Comparison of ENCODE assay signal across 7 mouse cellular contexts in the genomic region with DNA sequence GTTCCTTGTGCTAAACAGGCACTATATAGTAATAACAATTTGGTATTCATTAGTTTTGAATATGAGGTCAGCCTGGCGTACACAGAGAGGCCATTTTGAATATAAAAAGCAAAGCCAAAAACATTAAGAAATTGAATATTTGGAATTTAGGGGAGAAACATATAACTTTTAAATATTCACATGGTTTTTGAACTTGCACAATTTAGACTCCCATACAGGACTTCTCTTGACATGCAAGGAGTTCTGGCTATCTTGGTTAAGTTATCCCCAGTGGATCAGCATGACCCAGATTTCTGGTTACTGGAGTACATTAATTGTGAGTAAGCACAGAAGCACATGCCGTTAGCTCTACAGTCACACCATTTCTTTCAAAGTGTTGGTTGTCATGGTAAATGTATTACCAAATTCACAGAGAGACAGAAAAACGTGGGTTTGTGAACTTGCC. TPM values are rescaled to one million over a fixed set of nuclear protein-coding genes. Genes with fewer than 3 reads are reported as not detected.
DNase-seq lines count a peak whose midpoint lies in the region; ATAC-seq and TF ChIP-seq lines count a peak whose summit lies in the region.

No protein-coding gene starts in this region.

- 29% methylated on average over 3 of the region's 3 CpGs for WGBS in lung, embryonic 16.5 days
- 50% methylated on average over 3 of the region's 3 CpGs for WGBS in embryonic facial prominence, embryonic 13.5 days
- WGBS in intestine, embryonic 16.5 days: 30% methylated on average over 3 of the region's 3 CpGs
- 23% methylated on average over 3 of the region's 3 CpGs for WGBS in small intestine, adult 2 months

- H3K4me3 ChIP-seq in lung, embryonic 16.5 days (ENCODE audit: low read length): peak overlapping the region; percentile 9
- H3K4me3 ChIP-seq in embryonic facial prominence, embryonic 13.5 days: peak overlapping the region; percentile 55
- H3K4me3 ChIP-seq in intestine, embryonic 16.5 days (ENCODE audit: low read length): peak overlapping the region; percentile 18; the same call in 1 of the 2 replicates
- H3K4me3 ChIP-seq in small intestine, adult 2 months (ENCODE audit: low read depth, low read length): no peak overlapping the region

- H3K36me3 ChIP-seq in lung, embryonic 16.5 days (ENCODE audit: control insufficient read depth, insufficient read depth, low read length): no peaks in the 10 kb centered on the region
- H3K36me3 ChIP-seq in embryonic facial prominence, embryonic 13.5 days: no peaks in the 10 kb centered on the region
- H3K36me3 ChIP-seq in intestine, embryonic 16.5 days (ENCODE audit: control insufficient read depth, insufficient read depth, low read length): no peaks in the 10 kb centered on the region
- no peaks in the 10 kb centered on the region for H3K36me3 ChIP-seq in small intestine, adult 2 months (ENCODE audit: control insufficient read depth, insufficient read depth, low read length)

- TF ChIP-seq POLR2A in small intestine, adult 2 months (IDR thresholded peaks at IDR 0.05; ENCODE audit: low read depth, low read length): no peak

- TF ChIP-seq CTCF in small intestine, adult 2 months (IDR thresholded peaks at IDR 0.05; ENCODE audit: extremely low read depth, insufficient read length, insufficient replicate concordance, low read depth, low read length): no peak

- peak overlapping the region; percentile 8 for H3K9ac ChIP-seq in lung, embryonic 16.5 days (ENCODE audit: low read length)
- no peak overlapping the region for H3K9ac ChIP-seq in embryonic facial prominence, embryonic 13.5 days
- 0 out of 2 replicates have a peak overlapping the region, but pooled peaks have one; percentile 26 for H3K9ac ChIP-seq in intestine, embryonic 16.5 days (ENCODE audit: low read depth, low read length)

- H3K4me2 ChIP-seq in lung, embryonic 16.5 days (ENCODE audit: low read depth, low read length): peak overlapping the region; percentile 75
- H3K4me2 ChIP-seq in embryonic facial prominence, embryonic 13.5 days: peak overlapping the region; percentile 65
- H3K4me2 ChIP-seq in intestine, embryonic 16.5 days (ENCODE audit: low read depth, low read length): peak overlapping the region; percentile 39

- no peaks in the 10 kb centered on the region for H3K27me3 ChIP-seq in lung, embryonic 16.5 days (ENCODE audit: control insufficient read depth, insufficient read depth, low read depth, low read length)
- H3K27me3 ChIP-seq in embryonic facial prominence, embryonic 13.5 days: no peaks in the 10 kb centered on the region
- no peaks in the 10 kb centered on the region for H3K27me3 ChIP-seq in intestine, embryonic 16.5 days (replicated peaks; ENCODE audit: control insufficient read depth, insufficient read depth, low read length)
- no peaks in the 10 kb centered on the region for H3K27me3 ChIP-seq in small intestine, adult 2 months (ENCODE audit: control insufficient read depth, insufficient read depth, low read length)

- H3K4me1 ChIP-seq in lung, embryonic 16.5 days (replicated peaks; ENCODE audit: control insufficient read depth, insufficient read depth, low read length): peaks cover 8% of the 10 kb centered on the region
- H3K4me1 ChIP-seq in embryonic facial prominence, embryonic 13.5 days: peaks cover 7% of the 10 kb centered on the region
- no peaks in the 10 kb centered on the region; the same call in 1 of the 2 replicates for H3K4me1 ChIP-seq in intestine, embryonic 16.5 days (ENCODE audit: control insufficient read depth, insufficient read depth, low read length)
- peaks cover 7% of the 10 kb centered on the region; the same call in 1 of the 2 replicates for H3K4me1 ChIP-seq in small intestine, adult 2 months (ENCODE audit: control insufficient read depth, insufficient read depth, insufficient read length, low read length)

- DNase-seq in lung, postnatal 10 days: no peak
- no peak for DNase-seq in urinary bladder, postnatal 25 days (ENCODE audit: low spot score)
- DNase-seq in left cerebral cortex, postnatal 36 days (ENCODE audit: low spot score in 2 of 2): no peak

- peak overlapping the region; percentile 43; the same call in 1 of the 2 replicates for H3K27ac ChIP-seq in lung, embryonic 16.5 days (ENCODE audit: low read length)
- H3K27ac ChIP-seq in embryonic facial prominence, embryonic 13.5 days: peak overlapping the region; percentile 99
- H3K27ac ChIP-seq in intestine, embryonic 16.5 days (ENCODE audit: low read length): peak overlapping the region; percentile 55; the same call in 1 of the 2 replicates
- H3K27ac ChIP-seq in small intestine, adult 2 months (ENCODE audit: insufficient read depth, low read depth, low read length): peak overlapping the region; percentile 67

- ATAC-seq in lung, embryonic 16.5 days (ENCODE audit: low read depth): no peak
- no peak for ATAC-seq in embryonic facial prominence, embryonic 13.5 days (ENCODE audit: insufficient number of reproducible peaks, insufficient read depth, low FRiP score, low TSS enrichment, low read depth)
- ATAC-seq in intestine, embryonic 16.5 days: no peak

- intact Hi-C loops in left cerebral cortex, postnatal 36 days (cut with DNase I): no loop called here

- no peaks in the 10 kb centered on the region for H3K9me3 ChIP-seq in lung, embryonic 16.5 days (ENCODE audit: control insufficient read depth, low read length)
- no peaks in the 10 kb centered on the region for H3K9me3 ChIP-seq in embryonic facial prominence, embryonic 13.5 days
- no peaks in the 10 kb centered on the region for H3K9me3 ChIP-seq in intestine, embryonic 16.5 days (ENCODE audit: control insufficient read depth, low read length)

RNA-seq across cellular contexts. Expression of a gene that starts 18.5 kb away (rescaled TPM):
- 5.9 and 7.5 TPM in 2 replicates for polyA plus RNA-seq in lung, embryonic 16.5 days (2015; fragmentation: Nextera tagmentation; extraction: Ambion mirVana)
- polyA plus RNA-seq in embryonic facial prominence, embryonic 13.5 days (2015; fragmentation: Nextera tagmentation; extraction: Ambion mirVana): 15.5 and 17.1 TPM in 2 replicates
- polyA plus RNA-seq in intestine, embryonic 16.5 days (2015; fragmentation: Nextera tagmentation; extraction: Ambion mirVana): 3.7 and 5.4 TPM in 2 replicates
- polyA plus RNA-seq in small intestine, adult 2 months (2012; rRNA removed): 2.5 and 5.1 TPM in 2 replicates
- total RNA-seq in left cerebral cortex, postnatal 36 days (2021): 10 to 100 TPM; 44.7 to 48.0 TPM

RNA-seq across cellular contexts. Expression of a gene that starts 19.7 kb away (rescaled TPM):
- 702 and 720 TPM in 2 replicates for polyA plus RNA-seq in lung, embryonic 16.5 days (2015; fragmentation: Nextera tagmentation; extraction: Ambion mirVana)
- polyA plus RNA-seq in embryonic facial prominence, embryonic 13.5 days (2015; fragmentation: Nextera tagmentation; extraction: Ambion mirVana): 612 and 649 TPM in 2 replicates
- 751 and 822 TPM in 2 replicates for polyA plus RNA-seq in intestine, embryonic 16.5 days (2015; fragmentation: Nextera tagmentation; extraction: Ambion mirVana)
- 49.1 and 102 TPM in 2 replicates for polyA plus RNA-seq in small intestine, adult 2 months (2012; rRNA removed)
- 100 to 1,000 TPM; 122 to 123 TPM for total RNA-seq in left cerebral cortex, postnatal 36 days (2021)

RNA-seq across cellular contexts. Expression of a gene that starts 39.4 kb away (rescaled TPM):
- 132 TPM in 2 replicates for polyA plus RNA-seq in lung, embryonic 16.5 days (2015; fragmentation: Nextera tagmentation; extraction: Ambion mirVana)
- polyA plus RNA-seq in embryonic facial prominence, embryonic 13.5 days (2015; fragmentation: Nextera tagmentation; extraction: Ambion mirVana): 167 and 180 TPM in 2 replicates
- 76.2 and 85.9 TPM in 2 replicates for polyA plus RNA-seq in intestine, embryonic 16.5 days (2015; fragmentation: Nextera tagmentation; extraction: Ambion mirVana)
- polyA plus RNA-seq in small intestine, adult 2 months (2012; rRNA removed): 8.0 and 15.9 TPM in 2 replicates
- 10 to 100 TPM; 60.2 to 64.9 TPM for total RNA-seq in left cerebral cortex, postnatal 36 days (2021)

RNA-seq across cellular contexts. Expression of a gene that starts 57.1 kb away (rescaled TPM):
- 6.1 and 6.6 TPM in 2 replicates for polyA plus RNA-seq in lung, embryonic 16.5 days (2015; fragmentation: Nextera tagmentation; extraction: Ambion mirVana)
- 2.4 and 5.4 TPM in 2 replicates for polyA plus RNA-seq in embryonic facial prominence, embryonic 13.5 days (2015; fragmentation: Nextera tagmentation; extraction: Ambion mirVana)
- polyA plus RNA-seq in intestine, embryonic 16.5 days (2015; fragmentation: Nextera tagmentation; extraction: Ambion mirVana): 1.2 and 2.0 TPM in 2 replicates
- not detected in 2 replicates for polyA plus RNA-seq in small intestine, adult 2 months (2012; rRNA removed)
- not detected for total RNA-seq in left cerebral cortex, postnatal 36 days (2021)

Comparison
In these comparisons a context has a peak if more than half of its experiments do, and no peak if none do; other contexts are left out.
1. H3K27ac ChIP-seq: peak in every context shown above with its lines; median percentile 99 in embryonic facial prominence, embryonic 13.5 days; 67 in small intestine, adult 2 months; 55 in intestine, embryonic 16.5 days; 43 in lung, embryonic 16.5 days.